Mouse (Mus musculus) urinary bladder, postnatal 10 days (tissue): Measurements from ENCODE around the gene Ccdc34.

Experiments
- DNase-seq: peaks from one replicate; pipeline ENCODE4 v3.0.0; 2022; ENCODE audit warnings: low spot score

The Ccdc34 gene

GRCm38 (mm10) chr2:109996411-109996810 is 21.2 kb upstream of the Ccdc34 start:
- no peak for DNase-seq

- DNase-seq = no peak
These were observed 12.9 kb upstream of the Ccdc34 start for GRCm38 (mm10) chr2:110004668-110005067.

GRCm38 (mm10) chr2:110005164-110005563 is 12.5 kb upstream of the Ccdc34 start:
- DNase-seq = no peak

DNA sequence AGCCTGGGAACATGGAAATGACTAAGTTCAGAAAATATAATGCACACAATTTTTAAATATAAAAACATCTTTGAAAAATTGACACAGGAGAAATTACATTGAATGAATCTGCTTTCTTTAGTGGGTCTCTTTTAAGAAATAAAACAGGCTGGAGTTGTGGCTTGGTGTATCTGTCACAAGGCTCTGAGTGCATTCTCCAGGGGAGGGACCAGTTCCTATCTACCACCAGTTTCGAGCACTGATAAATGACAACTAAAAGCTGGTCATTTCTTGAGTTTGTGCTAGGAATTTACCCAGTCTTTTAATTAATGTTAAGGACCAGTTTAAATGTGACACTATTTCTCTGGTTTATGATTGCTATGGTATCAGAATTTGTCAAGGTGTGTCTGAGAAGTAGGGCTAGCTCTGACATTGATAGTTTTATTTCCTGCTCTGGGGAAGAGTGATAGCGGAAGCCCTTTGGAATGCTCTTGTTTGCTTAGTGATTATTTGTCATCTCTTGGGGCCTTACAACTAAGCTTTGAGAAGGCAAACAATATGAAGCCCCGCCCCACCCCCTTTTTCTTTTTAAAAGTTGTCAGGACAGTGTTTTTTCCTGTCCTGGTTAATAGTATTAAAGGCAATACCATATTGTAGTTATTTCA is 11.9 kb upstream of the Ccdc34 start:
- no peak for DNase-seq

GRCm38 (mm10) chr2:110007423-110008267 is 10.0 kb upstream of the Ccdc34 start:
- DNase-seq = no peak

- no peak for DNase-seq
These were observed 8.2 kb upstream of the Ccdc34 start for GRCm38 (mm10) chr2:110009449-110009848.

- DNase-seq = no peak
These were observed 5.4 kb upstream of the Ccdc34 start for GRCm38 (mm10) chr2:110012184-110012725.

GRCm38 (mm10) chr2:110017087-110017486 is 530 bp upstream of the Ccdc34 start:
- DNase-seq = no peak

- DNase-seq = no peak
These were observed 2.0 kb downstream of the Ccdc34 start for GRCm38 (mm10) chr2:110019656-110020055.

- DNase-seq = no peak
These were observed 2.8 kb downstream of the Ccdc34 start for GRCm38 (mm10) chr2:110020430-110020829.

- DNase-seq = no peak
These were observed 18.6 kb downstream of the Ccdc34 start for GRCm38 (mm10) chr2:110036265-110036664.

- no peak for DNase-seq
These were observed 19.0 kb downstream of the Ccdc34 start for GRCm38 (mm10) chr2:110036665-110037064.

DNA sequence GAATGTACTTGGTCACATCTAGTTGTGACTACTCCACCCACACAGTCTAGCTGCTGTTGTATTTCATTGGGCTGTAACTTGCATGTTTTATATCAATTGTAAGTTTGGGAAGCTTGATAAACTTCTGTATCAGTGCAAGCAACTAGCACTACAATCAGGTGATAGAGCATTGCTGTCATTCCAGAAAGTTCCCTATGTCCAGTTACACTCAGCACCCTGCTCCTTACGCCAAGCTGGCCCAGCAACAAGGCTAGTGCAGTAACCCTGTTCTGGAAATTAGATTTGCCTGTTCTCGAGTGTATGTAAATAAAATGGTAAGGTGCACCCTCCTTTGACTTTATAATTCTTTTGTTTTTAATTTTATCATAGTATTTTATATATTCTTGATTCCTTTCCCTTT is 19.6 kb downstream of the Ccdc34 start:
- no peak for DNase-seq

DNA sequence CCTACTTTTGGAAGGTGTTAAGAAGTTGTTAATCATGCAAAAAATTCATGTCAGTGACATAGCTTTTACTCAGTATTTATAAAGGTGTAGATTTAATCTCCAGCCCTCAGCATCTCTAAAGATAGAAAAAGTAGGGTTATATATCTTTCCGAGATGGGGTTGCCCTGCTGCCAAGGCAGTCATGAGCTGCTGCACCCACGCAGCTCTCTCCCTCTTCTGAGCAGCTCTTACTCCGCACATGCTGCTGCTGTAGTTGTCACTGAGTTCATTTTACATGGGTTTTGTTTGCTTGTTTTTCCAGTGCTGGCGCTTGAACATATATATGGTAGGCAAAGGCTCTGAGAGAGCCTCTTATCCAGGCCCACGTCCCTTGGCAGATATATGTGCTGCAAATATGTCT is 20.7 kb downstream of the Ccdc34 start:
- no peak for DNase-seq

DNA sequence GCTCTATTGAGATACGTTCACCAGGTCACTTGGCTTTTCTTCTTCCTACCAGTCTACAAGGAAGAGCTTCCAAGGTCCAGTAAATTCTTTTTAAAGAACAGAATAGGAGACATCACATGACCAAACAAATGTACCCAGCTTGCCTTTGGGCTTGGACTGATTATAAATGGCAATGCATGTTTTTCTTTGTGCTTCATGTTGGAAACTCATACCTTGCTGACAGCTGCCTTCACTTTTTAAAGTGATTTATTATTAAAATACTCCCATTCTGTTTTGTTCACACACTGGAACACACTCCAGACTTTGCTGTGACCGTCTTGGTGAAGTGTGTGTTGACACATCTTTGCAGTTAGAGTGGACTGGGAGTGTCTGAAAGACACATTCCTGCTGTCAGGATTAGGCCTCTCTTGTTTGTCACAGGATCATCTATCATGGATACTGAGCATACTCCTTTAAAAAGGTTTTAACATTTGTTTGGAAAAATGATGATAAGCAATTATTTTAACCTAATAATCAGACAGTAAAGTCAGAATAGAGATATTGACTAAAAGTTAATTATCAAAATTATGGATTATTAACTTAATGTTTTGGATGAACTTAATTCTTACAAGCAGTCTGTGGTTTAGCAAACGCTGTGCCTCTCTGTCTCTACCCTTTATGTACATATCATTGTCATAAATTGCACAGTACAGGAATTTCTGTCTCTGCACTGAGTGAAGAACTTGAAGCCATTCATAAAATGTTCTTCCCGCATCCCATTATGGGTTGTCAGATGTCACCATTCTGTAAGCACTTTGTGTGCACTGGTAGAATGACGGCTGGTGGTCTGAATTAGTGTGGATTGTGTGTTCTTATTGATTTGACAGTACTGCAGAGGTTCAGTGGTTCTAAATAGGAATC is 25.5 kb downstream of the Ccdc34 start:
- no peak for DNase-seq

DNA sequence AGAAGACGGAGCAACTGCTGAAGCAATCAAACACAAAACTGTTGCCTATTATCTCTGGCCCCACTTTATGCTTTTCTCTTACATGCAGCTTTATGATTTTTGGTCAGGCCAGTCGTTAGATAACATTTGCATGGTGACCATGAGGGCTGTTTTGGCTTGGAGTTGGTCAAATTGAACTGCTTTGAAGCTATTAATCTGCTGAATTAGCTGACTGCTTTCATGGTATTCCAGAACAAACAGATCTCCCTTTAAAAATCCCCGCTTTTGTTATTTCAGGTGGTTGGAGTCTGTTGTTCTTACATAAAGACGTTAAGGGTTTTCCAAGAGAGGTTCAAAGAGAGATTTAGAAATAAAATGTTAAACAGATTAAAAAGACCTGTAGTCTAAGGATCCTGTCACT is 40.8 kb downstream of the Ccdc34 start:
- no peak for DNase-seq

DNA sequence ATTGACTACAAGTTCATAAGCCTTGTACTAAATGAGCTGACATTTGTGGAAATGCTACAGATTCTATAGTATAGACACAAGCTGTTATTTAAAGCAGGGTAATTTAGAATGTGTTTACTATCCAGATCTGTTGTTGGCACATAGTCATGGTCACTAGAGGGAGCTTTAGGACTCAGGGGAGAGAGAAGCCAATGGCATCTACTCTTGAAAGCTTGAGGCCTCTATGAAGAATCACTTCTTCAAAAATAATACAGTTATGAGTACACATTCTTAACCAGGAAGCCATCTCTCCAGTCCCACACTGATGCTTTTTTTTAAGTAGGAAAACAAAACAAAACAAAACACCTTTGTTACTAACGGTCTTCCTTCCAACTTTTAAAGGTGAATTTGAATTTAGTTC is 45.5 kb downstream of the Ccdc34 start:
- no peak for DNase-seq

- DNase-seq = no peak
These were observed 51.3 kb downstream of the Ccdc34 start for GRCm38 (mm10) chr2:110068916-110069315.

GRCm38 (mm10) chr2:110073023-110073422 is 55.4 kb downstream of the Ccdc34 start:
- no peak for DNase-seq

GRCm38 (mm10) chr2:110074646-110075452 is 57.2 kb downstream of the Ccdc34 start:
- DNase-seq = no peak

GRCm38 (mm10) chr2:110077240-110077639 is 59.6 kb downstream of the Ccdc34 start:
- no peak for DNase-seq
